Mouse (Mus musculus) skeletal muscle tissue, adult 2 months (tissue): Measurements from ENCODE around the gene Scamp4.
"Not testable (repeated sequence)": the region's sequence is repeated elsewhere in the genome, so short reads cannot be mapped to it uniquely, and the experiment has no call there.

ENCODE experiments used
- DNase-seq: peaks from one replicate; pipeline ENCODE4 v3.0.0-alpha.2; 2012; ENCODE audit warnings: low read depth, low spot score

Gene Scamp4

DNA sequence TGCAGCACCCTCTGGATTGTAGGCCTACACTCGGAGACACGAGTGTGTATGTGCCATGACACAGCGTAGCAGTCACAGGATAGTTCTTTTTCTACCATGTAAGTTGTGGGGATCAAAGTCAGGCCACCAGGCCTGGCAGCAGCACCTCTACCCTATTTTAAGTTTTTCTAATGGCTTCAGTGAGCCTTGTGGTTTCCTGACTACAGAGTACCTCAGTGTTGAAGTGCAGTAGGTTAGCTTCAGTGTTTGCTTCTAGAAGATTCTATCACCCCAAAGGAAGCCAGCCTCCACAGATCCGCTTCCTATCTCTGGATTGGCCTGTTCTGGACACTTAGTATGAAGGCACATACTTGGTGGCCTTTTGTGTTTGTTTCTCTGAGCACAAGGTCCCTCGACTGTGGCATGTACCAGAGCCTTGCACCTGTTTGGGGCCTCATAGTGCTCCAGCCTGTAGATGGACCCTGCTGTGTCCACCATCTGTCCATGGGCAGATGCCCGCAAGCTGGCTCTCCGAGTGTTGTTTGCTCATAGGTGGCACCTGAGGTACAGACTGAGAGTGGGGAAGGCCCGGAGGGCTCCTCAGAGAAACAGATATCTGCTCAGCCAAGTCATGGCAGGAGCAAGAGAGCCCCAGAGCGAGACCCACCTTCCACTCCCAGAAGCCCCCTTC lies 7.6 kb downstream of the Scamp4 start:
- no peak for DNase-seq

- DNase-seq, result no peak
These were observed 8.4 kb downstream of the Scamp4 start for GRCm38 (mm10) chr10:80611024-80611423.

- no peak for DNase-seq
These were observed 9.2 kb downstream of the Scamp4 start for GRCm38 (mm10) chr10:80611905-80612304.

DNA sequence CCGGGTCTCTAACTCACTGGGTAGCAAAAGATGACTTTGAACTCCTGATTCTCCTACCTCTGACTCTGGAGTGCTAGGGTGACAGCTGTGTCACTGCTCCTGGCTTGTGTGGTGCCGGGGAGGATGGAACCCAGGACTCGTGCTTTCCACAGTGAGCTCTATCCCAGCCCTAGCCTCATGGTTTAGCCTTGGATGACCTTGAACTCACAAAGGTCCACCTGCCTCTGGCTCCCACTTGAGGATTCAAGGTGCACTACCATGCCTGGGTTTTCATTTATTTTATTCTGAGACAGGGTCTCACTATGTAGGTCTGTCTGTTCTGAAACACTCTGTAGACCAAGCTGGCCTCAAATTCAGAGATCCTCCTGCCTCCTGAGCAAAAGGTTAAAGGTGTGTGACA lies 11.1 kb downstream of the Scamp4 start:
- DNase-seq, result no peak

DNA sequence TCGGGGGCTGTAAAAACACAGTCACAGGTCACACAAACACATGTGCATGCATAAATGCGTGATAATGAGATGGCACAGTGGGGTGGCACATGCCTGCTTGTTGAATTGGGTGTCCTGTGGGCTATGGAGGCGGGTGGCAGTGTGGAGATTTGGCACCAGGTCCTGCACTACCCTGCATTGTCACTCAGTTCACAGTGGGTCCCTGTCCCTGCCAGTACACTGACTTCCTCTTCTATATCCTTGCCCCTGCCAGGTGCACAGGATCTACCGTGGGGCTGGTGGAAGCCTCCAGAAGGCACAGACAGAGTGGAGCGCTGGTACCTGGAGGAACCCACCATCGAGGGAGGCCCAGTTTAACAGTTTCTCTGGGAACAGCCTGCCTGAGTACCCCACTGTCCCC lies 11.7 kb downstream of the Scamp4 start:
- DNase-seq, result no peak

- DNase-seq, result peak; percentile 52
These were observed 15.5 kb downstream of the Scamp4 start for GRCm38 (mm10) chr10:80618181-80618580.

- no peak for DNase-seq
These were observed 17.0 kb downstream of the Scamp4 start for GRCm38 (mm10) chr10:80619465-80620244.

DNA sequence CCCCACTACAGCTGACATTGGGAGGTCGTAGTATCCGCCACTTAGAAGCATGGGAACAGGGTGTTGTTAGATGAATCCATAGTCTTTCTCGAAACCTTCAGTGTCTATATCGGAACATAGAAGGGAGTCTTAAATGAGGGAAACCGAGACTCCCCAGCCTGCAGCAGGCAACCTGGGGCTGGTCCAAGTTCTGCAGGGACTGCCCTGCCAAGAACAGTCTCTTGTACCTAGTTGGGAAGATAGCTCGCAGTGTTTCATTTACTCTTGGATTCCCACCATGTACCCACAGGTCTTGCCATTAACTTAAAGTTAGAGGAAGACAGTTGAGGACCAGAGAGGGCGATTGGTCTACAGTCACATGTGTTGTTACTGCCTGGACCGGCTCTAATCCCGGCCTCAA lies 17.7 kb downstream of the Scamp4 start:
- DNase-seq, result no peak

DNA sequence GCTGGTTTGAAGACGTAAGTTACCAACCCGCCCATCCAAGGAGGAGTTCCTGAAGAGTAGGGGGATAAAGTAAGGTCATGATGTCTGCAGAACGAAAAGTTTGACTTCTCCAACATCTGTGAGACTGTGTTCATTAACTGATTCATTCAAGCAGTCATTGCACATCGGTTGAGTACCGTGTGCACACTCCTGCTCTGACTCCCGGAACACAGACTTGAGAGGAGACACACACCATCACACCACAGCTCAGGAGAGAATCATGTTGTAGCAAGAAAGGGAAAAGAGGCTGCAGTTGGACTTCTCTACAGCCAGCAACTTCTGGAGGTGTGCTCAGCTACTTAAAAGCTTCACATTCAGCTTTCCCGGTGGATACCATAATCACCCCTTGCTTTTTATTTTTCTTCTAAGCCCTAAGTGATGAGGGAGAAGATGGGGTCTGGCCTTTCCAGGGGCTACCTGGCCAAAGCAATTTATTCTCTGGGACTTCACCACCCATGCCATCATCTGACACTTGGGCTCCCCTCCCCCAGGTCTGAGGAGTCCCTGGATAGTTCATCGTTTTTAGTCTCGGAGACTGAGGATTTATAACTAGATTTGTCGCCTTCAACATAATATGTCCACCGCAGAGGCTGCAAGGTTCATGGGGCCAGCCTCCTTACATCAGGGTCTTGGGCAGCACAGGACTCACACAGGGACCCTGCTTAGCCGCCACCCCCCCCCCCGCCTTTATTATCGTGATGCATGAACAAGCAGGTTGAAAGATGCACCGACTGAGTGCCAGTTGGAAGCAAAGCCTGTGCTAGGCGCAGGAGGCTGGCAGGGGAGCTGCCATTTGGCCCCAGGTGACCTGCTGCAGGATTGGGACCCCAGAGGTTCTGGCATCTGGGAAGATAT lies 18.4 kb downstream of the Scamp4 start:
- no peak for DNase-seq

GRCm38 (mm10) chr10:80621690-80621939 lies 18.9 kb downstream of the Scamp4 start:
- no peak for DNase-seq

DNA sequence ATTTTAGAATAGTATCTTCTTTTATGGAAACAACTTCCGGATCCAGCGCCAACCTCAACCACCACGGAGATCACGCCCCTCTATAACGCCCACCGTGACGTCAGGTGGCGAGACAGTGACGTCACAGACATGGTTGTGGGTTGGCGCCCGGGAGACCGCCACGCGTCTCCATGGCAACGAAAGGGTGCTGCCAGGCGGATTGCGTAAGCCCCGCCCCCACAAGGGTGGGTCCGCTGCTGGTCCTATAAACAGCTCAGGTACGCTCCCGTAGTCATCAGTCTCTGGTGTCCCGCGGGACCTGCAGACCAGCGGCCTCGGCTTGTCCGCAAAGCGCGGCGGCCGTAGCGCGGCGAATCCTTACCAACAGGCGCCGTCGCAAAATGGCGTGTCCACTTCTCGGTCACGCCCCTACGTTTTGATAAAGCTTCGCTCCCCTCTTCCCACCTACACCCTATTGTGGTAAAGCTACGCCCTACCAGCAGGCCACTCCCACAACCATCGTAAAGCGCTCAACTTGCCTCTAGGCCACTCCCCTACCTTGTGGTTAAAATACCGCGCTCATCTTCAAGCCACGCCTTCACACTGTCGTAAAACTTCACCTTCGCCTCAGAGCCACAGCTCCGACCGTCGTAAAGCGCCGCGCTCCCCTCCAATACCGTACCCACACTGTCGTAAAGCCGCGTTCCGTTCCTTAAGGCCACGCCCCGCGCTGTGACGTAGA lies 19.4 kb downstream of the Scamp4 start:
- DNase-seq, result peak; percentile 100

DNA sequence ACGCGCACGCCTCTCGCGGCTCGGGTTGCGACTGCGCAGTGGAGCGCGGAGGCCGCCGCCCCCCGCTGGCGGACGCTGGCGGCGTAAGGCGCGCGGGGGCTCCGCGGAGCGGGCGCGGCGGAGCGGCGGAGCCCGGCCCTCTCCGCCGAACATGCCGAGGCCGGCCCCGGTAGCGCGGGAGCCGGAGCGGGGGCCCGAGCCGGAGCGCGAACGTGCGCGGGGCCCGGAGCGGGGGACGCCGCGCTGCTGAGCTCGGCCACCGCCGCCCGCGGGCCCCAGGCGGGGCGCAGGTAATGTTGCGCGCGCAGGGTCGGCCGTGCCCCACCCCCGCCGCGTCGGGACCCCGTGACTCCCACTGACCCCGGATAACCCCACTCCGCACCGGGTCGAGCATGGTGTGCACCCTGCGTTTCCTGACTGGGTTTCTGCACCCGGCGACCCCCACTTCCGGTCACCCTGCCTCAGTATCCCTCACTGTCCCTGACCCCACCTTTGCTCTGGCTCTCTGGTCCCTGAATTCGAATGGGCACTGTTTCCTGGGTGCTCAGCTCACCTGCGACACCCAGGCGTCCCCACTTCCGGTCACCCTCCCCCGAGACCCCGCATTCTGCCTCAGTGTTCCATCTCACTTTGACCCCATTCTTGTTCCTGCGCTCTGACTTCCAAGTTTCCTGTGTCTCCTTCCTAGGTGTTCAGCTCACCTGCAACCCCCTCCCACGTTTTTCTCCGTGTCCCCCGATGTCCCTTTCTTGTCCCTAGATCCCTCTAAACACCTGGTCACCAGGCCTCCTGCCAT lies 20.2 kb downstream of the Scamp4 start, which contains the start of gene Csnk1g2:
Gene Csnk1g2, plus strand, starts transcription at position 178 of the 796 bp plus-strand sequence.
- peak; percentile 43 for DNase-seq

DNA sequence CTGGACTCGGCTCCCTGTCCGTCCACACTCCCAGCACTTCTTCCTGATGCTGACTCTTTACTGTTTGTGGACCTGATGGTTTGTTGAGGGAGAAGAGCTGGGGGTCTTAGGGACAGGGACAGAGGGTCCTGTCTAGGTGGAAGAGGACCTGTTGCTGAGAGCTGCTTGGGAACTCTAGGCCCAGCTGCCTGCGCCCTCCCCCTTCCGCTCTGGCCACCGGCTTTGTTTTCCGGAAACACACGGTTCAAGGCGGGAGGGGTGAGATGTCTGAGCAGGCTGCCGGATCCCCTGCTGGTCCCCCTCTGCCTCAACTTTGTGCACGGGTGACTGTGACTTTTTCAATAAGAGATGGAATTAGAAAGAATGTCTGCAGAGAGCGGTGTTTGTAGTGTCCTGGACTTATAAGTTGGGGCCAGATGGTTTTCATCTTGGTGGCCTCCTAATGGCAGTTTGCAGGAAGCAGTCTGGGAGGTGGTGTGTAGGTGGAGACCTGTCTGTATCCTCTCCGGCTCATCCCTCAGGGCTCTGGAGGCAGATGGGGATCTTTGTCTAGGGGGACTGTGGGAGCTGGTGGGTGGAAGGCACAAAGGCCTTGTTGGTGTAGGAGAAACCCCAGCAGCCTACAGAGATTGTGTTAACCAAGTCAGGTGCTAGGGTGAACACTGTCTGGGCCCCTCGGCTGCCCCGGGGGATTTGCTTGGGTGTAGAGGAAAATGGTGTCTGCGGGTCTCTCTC lies 21.0 kb downstream of the Scamp4 start:
- peak; percentile 47 for DNase-seq

GRCm38 (mm10) chr10:80625764-80626163 lies 23.1 kb downstream of the Scamp4 start:
- no peak for DNase-seq

DNA sequence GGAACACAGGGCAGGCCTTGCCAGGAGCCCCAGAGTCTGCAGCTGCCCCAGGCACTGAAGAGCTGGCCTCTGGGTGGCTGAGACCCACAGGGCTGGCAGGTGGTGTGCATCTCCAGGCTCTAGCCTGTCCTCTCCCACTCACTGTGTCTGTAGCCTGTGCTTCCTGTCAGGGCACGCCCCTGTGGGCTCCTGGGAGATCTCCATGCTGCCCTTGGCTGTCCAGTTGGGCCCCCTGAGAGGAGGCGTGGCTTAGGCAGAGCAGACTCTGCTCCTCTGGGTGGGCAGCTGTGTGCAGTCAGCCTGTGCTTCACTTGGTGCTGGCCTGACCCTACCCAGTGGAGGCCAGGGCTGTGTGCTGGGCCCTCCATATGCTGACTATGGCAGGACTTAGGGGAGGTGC lies 25.0 kb downstream of the Scamp4 start:
- DNase-seq, result peak; percentile 37

DNA sequence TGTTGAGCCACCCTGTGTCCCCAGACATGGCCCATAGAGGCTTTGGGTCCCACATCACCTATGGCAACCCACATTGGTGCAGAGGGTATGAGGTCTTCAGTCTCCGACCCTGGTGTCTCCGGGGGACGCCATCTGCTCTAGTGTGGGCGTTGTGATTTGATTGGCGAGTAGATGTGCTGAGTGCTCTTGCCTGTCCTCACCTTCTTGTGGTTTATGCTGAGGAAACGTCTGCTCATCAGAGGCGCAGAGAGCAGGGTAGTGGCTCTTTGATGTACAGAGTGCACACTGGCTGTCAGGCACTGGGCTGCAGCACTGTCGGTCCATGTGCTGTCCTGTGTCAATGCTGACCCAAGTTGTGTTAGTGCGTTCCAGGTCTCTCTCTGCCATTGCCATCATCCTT lies 26.3 kb downstream of the Scamp4 start:
- no peak for DNase-seq

DNA sequence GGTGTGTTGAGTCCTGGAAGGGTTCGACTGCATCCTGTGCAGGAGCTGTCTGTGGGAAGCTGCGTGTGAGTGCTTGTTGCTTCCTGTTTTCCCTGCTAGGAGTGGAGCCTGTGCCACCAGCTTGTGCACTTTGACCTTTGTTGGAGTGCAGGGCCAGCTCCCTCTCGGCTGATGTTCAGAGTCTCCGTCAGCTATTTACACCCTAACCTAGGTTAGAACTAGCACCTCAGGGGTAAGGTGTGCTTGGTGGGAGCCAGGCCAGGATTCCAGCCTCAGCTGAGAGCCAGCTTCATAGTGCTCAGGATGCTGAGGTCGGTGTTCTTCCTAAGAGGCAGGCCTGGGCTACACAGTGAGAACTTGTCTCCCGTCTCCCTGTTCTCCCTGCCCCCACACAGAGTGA lies 32.7 kb downstream of the Scamp4 start:
- no peak for DNase-seq

GRCm38 (mm10) chr10:80646936-80647335 lies 44.3 kb downstream of the Scamp4 start:
- DNase-seq, result no peak

DNA sequence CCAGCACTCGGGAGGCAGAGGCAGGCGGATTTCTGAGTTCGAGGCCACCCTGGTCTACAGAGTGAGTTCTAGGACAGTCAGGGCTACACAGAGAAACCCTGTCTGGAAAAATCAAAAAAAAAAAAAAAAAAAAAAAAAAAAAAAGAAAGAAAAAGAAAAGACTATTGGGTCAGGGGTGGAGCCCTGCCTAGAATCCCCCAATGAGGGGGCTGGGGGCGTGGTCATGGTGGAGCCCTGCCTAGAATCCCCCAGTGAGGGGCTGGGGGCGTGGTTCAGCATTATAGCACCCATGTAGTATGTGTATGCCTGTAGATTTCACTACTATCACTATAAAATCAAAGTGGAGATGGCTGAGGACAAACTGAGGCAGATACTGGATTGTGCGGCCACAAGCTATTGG lies 47.2 kb downstream of the Scamp4 start:
- DNase-seq, result not testable (repeated sequence)

GRCm38 (mm10) chr10:80650392-80650791 lies 47.7 kb downstream of the Scamp4 start:
- DNase-seq, result no peak
